ENCODE assay signal across 15 mouse cellular contexts in the genomic region with DNA sequence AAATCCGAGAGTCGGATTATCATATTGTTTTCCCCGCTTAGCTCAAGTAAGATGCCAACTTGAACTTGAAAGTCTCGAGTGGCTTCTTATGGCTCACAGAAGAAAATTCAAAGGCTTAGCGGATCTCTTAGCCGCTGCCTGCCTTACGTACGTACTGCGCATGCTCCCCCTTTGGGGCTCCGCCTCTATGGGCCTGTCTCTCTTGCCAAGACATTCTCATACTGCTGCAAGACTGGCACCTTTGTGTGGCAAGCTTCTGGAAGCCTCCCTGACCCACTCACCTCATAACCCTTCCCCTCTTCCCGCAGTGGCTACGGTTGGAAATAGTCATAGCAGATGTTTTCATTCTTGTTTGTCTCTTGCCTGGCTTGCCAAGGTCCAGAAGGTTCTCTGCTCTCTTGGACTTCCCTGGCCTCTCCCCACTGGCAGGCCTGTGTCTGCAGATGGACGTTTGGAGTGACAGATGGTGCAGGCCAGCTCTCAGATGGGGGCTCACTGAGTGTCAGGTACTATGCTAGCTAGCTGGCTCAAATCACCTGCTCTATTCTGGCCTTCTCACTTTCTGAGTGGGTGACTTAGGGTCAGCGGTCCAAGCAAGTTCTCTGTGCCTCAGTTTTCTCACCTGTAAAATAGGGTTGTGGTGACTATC.
DNase-seq lines count a peak whose midpoint lies in the region; ATAC-seq and TF ChIP-seq lines count a peak whose summit lies in the region.
"Had no signal": no experiment of that assay in that cellular context is flagged by ENCODE, and none has a peak within 500 bp of the region (broad histone marks: within the 10 kb centered on the region; RNA-seq: fewer than 3 reads in every experiment).

No protein-coding gene starts in this region.

- no peak overlapping the region for H3K4me3 ChIP-seq in forebrain, embryonic 15.5 days
- no peak overlapping the region for H3K4me3 ChIP-seq in forebrain, embryonic 12.5 days (replicated peaks)
- peak overlapping the region; percentile 26; the same call in 1 of the 2 replicates for H3K4me3 ChIP-seq in testis, adult 2 months (ENCODE audit: control insufficient read depth, low read depth, low read length)
- no peak overlapping the region for H3K4me3 ChIP-seq in cerebellum, adult 2 months (replicated peaks; ENCODE audit: insufficient read depth, low read depth, low read length)
- no peak overlapping the region for H3K4me3 ChIP-seq in thymus, adult 2 months (ENCODE audit: control insufficient read depth, insufficient read depth, low read length)
- H3K4me3 ChIP-seq: kidney, embryonic 15.5 days; lung, embryonic 15.5 days; megakaryocyte, embryonic 14.5 days; myocyte had no signal

- no peaks in the 10 kb centered on the region for H3K36me3 ChIP-seq in forebrain, embryonic 15.5 days
- H3K36me3 ChIP-seq in forebrain, embryonic 12.5 days (replicated peaks) = no peaks in the 10 kb centered on the region
- no peaks in the 10 kb centered on the region for H3K36me3 ChIP-seq in testis, adult 2 months (ENCODE audit: control insufficient read depth, insufficient read depth, low read length)
- no peaks in the 10 kb centered on the region for H3K36me3 ChIP-seq in thymus, adult 2 months (ENCODE audit: control insufficient read depth, insufficient read depth, low read length)
- H3K36me3 ChIP-seq: kidney, embryonic 15.5 days; lung, embryonic 15.5 days had no signal

- 72% methylated on average over 14 of the region's 14 CpGs for WGBS in forebrain, embryonic 15.5 days
- WGBS in forebrain, embryonic 12.5 days = 82% methylated on average over 14 of the region's 14 CpGs
- WGBS in cerebellum, adult 2 months = 17% methylated on average over 14 of the region's 14 CpGs
- WGBS in thymus, adult 2 months = 96% methylated on average over 14 of the region's 14 CpGs

- peaks cover 53% of the 10 kb centered on the region for H3K4me1 ChIP-seq in forebrain, embryonic 15.5 days
- peaks cover 35% of the 10 kb centered on the region for H3K4me1 ChIP-seq in forebrain, embryonic 12.5 days
- H3K4me1 ChIP-seq in testis, adult 2 months (ENCODE audit: control insufficient read depth, insufficient read depth, low read length) = no peaks in the 10 kb centered on the region; the same call in 1 of the 2 replicates
- peaks cover 76% of the 10 kb centered on the region for H3K4me1 ChIP-seq in cerebellum, adult 2 months (ENCODE audit: control insufficient read depth, insufficient read depth, low read length)
- no peaks in the 10 kb centered on the region for H3K4me1 ChIP-seq in thymus, adult 2 months (replicated peaks; ENCODE audit: control insufficient read depth, insufficient read depth, low read length)

- H3K9me3 ChIP-seq in forebrain, embryonic 15.5 days = no peaks in the 10 kb centered on the region
- no peaks in the 10 kb centered on the region for H3K9me3 ChIP-seq in forebrain, embryonic 12.5 days
- H3K9me3 ChIP-seq: kidney, embryonic 15.5 days; lung, embryonic 15.5 days; megakaryocyte, embryonic 14.5 days had no signal

- H3K27me3 ChIP-seq in forebrain, embryonic 15.5 days = no peaks in the 10 kb centered on the region
- H3K27me3 ChIP-seq in forebrain, embryonic 12.5 days = no peaks in the 10 kb centered on the region
- H3K27me3 ChIP-seq in testis, adult 2 months (ENCODE audit: control insufficient read depth, insufficient read depth, low read length) = no peaks in the 10 kb centered on the region
- H3K27me3 ChIP-seq in cerebellum, adult 2 months (ENCODE audit: control insufficient read depth, insufficient read depth, low read length) = no peaks in the 10 kb centered on the region
- no peaks in the 10 kb centered on the region for H3K27me3 ChIP-seq in thymus, adult 2 months (ENCODE audit: control insufficient read depth, insufficient read depth, low read length)
- H3K27me3 ChIP-seq: kidney, embryonic 15.5 days; lung, embryonic 15.5 days had no signal

- H3K27ac ChIP-seq in forebrain, embryonic 15.5 days (replicated peaks) = peak overlapping the region; percentile 5
- no peak overlapping the region for H3K27ac ChIP-seq in forebrain, embryonic 12.5 days
- H3K27ac ChIP-seq in testis, adult 2 months (ENCODE audit: control insufficient read depth, insufficient read depth, low read depth, low read length) = no peak overlapping the region
- peak overlapping the region; percentile 98 for H3K27ac ChIP-seq in cerebellum, adult 2 months (ENCODE audit: insufficient read depth, low read length)
- H3K27ac ChIP-seq in thymus, adult 2 months (ENCODE audit: control insufficient read depth, insufficient read depth, low read length) = no peak overlapping the region
- H3K27ac ChIP-seq: kidney, embryonic 15.5 days; lung, embryonic 15.5 days had no signal

- H3K4me2 ChIP-seq in forebrain, embryonic 15.5 days (replicated peaks) = no peak overlapping the region
- H3K4me2 ChIP-seq in forebrain, embryonic 12.5 days = no peak overlapping the region
- H3K4me2 ChIP-seq: kidney, embryonic 15.5 days; lung, embryonic 15.5 days had no signal

- no peak for TF ChIP-seq POLR2A in testis, adult 2 months (IDR thresholded peaks at IDR 0.05; ENCODE audit: control insufficient read depth, low read depth, low read length)
- TF ChIP-seq POLR2A in cerebellum, adult 2 months (IDR thresholded peaks at IDR 0.05; ENCODE audit: borderline replicate concordance, insufficient read depth, low read length) = peak; percentile 13; the same call in 1 of the 2 replicates
- TF ChIP-seq POLR2A in thymus, adult 2 months (IDR thresholded peaks at IDR 0.05; ENCODE audit: control insufficient read depth, extremely low read depth, insufficient read depth, low read length, poor library complexity) = no peak

- no peak for TF ChIP-seq CTCF in testis, adult 2 months (IDR thresholded peaks at IDR 0.05; ENCODE audit: control insufficient read depth, insufficient read depth, insufficient replicate concordance, low read depth, low read length)
- TF ChIP-seq CTCF in cerebellum, adult 2 months (IDR thresholded peaks at IDR 0.05; ENCODE audit: borderline replicate concordance, insufficient read depth, low read depth, low read length) = no peak; the same call in 1 of the 2 replicates
- TF ChIP-seq CTCF in thymus, adult 2 months (IDR thresholded peaks at IDR 0.05; ENCODE audit: borderline replicate concordance, control insufficient read depth, extremely low read depth, insufficient read depth, low read length, poor library complexity) = no peak

- no peak overlapping the region for H3K9ac ChIP-seq in forebrain, embryonic 15.5 days (replicated peaks)
- no peak overlapping the region for H3K9ac ChIP-seq in forebrain, embryonic 12.5 days
- H3K9ac ChIP-seq: kidney, embryonic 15.5 days; lung, embryonic 15.5 days had no signal

- no peak for DNase-seq in testis, postnatal 14 days (ENCODE audit: low spot score)
- DNase-seq in cerebellum, adult 2 months = peak; percentile 95 to 98
- DNase-seq in thymus, adult 2 months = no peak
- no peak for DNase-seq in thymus, postnatal 10 days (ENCODE audit: low spot score in 2 of 2)
- DNase-seq: liver; right cerebral cortex, postnatal 4 days had no signal

- no peak for ATAC-seq in forebrain, embryonic 15.5 days (replicated peaks)
- ATAC-seq in forebrain, embryonic 12.5 days (ENCODE audit: low FRiP score) = no peak
- ATAC-seq: activated CD4-positive, CD25-positive, alpha-beta regulatory T cell, adult 4 months; inflammation-experienced regulatory T-cells, adult 6 months had no signal

Comparison
In these comparisons a context has a peak if more than half of its experiments do, and no peak if none do; other contexts are left out.
1. H3K27ac ChIP-seq: peak in forebrain, embryonic 15.5 days (single experiment) and cerebellum, adult 2 months (single experiment); none in forebrain, embryonic 12.5 days (single experiment), testis, adult 2 months (single experiment) and thymus, adult 2 months (single experiment).
2. DNase-seq: peak in cerebellum, adult 2 months (2 of 2); none in testis, postnatal 14 days (single experiment), thymus, adult 2 months (single experiment) and thymus, postnatal 10 days (0 of 2).